Mouse (Mus musculus) liver, postnatal 0 days (tissue): Measurements from ENCODE around the gene Phf21a.

Source experiments
- CTCF ChIP-seq: sonication (generic); IDR thresholded peaks from 2 replicates; pipeline ENCODE4 v1.5.1; 2016; ENCODE audit warnings: antibody characterized with exemption, low read depth
- EP300 ChIP-seq: IDR thresholded peaks from 2 replicates; pipeline ENCODE4 v1.6.1; 2016; ENCODE audit warnings: antibody characterized with exemption, low read depth, mild to moderate bottlenecking

GRCm38 (mm10) chr2:92388081-92388517, 295.2 kb downstream of the Phf21a start:
- TF ChIP-seq EP300 (no peak), CTCF (no peak)
